Mouse (Mus musculus) E14TG2a.4 (cell line): ENCODE results near the gene Lemd2.

Experiments used
- CTCF ChIP-seq: conservative IDR thresholded peaks from 2 replicates; pipeline ENCODE4 v1.5.1; 2014; ENCODE audit warnings: low read length
- NANOG ChIP-seq: IDR thresholded peaks from 2 replicates; pipeline ENCODE4 v1.6.1; 2014; ENCODE audit warnings: borderline replicate concordance, low read length, mixed read lengths
- POU5F1 ChIP-seq: IDR thresholded peaks from 2 replicates; pipeline ENCODE4 v1.6.1; 2014; ENCODE audit warnings: low read length, borderline replicate concordance

- TF ChIP-seq CTCF (no peak), POU5F1 (no peak), NANOG (no peak)
Measured at GRCm38 (mm10) chr17:27178019-27178418, 26.2 kb downstream of the Lemd2 start.
